Mouse (Mus musculus): ENCODE data around the gene Tshz2.

Tshz2 gene

DNA sequence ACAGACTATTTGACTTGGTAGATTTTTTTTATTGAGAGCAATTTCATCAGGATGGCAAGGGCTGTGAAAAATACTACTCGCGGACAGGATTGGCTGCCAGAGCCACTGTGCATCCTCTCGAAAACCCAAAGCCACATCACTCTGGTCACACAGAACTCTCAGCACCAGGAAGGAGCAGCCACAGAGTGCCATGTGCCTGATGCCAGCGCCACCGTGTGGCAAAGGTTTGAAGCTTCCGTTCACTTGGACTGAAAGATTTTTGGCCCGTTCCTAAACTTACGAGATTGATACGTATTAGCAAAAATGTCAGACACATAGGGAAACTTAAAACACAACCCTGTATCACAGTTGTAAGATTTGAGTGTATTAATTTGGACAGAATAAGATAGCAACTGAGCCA, 471.0 kb downstream of the Tshz2 start:
- peak; percentile 49 to 76 for DNase-seq (ENCODE audit: low spot score in 2 of 2)

DNA sequence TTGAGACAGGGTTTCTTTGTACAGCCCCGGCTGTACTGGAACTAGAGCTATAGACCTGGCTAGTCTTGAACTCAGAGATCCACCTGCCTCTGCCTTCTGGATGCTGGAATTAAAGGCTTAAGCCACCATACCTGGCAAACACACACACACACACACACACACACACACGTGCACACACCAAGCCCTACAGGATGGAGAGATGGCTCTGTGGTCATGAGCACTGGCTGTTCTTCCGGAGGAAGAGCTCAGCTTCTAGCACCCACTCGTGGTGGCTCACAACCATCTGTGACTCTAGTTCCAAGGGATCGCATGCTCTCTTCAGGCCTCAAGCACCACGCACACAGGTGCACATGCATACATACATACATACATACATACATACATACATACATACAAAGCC, 471.6 kb downstream of the Tshz2 start:
- DNase-seq (ENCODE audit: low spot score in 2 of 2), result no peak

DNA sequence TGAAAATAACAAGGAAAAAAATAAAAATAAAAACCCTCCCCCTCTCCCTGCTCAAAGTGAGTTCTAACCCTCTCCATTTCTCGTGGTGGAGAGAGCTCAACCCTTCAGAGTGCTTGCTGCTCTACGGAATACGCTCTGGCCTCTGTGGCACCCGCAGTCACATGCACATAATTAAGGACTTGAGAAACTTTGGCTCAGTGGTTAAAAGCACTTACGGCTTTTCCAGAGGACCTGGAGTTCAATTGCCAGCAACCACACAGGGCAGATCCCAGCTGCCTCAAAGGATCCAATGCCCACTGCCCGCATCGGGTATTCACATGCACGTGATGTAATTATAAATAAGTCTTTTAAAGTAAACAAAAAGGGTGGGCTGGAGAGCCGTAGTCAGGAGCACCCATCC, 473.2 kb downstream of the Tshz2 start:
- DNase-seq (ENCODE audit: low spot score in 2 of 2), result no peak

DNA sequence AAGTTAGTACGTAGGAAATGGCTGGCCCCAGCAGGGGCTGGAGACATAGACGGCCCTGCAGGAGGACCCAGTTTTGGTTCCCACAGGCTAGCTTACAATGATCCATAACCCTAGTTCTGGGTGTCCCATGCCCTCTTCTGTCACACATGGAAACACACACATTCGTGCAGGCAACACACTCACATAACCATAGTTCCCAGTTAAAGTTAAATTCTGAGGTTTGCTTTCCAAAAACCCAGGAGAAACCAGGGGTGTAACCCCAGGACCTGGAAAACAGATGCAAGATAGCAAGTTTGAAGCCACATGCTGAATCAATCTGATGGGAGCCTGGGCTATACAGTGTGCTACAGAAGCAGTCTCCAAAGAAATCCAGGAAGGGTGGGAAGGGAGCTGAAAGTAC, 475.0 kb downstream of the Tshz2 start:
- no peak for DNase-seq (ENCODE audit: low spot score in 2 of 2)

DNA sequence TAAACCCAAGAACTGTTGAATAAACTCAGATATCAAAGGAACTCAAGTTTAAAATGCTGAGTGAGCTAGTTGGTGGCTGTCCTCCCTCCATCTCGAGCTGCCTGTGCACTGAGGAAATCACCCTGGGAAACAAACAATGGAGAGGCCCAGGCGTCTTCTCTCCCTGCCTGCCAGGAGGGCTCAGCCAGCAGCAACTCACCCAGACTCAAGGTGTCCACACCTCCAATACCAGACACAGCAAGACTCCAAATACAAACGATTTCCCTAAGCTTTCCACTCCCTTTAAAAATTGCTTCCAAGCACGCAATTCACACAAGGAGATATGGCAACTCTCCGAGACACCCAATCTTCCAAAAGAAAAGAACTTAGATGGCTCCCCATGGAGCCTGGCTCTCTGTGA, 476.7 kb downstream of the Tshz2 start:
- no peak for DNase-seq (ENCODE audit: low spot score in 2 of 2)

DNA sequence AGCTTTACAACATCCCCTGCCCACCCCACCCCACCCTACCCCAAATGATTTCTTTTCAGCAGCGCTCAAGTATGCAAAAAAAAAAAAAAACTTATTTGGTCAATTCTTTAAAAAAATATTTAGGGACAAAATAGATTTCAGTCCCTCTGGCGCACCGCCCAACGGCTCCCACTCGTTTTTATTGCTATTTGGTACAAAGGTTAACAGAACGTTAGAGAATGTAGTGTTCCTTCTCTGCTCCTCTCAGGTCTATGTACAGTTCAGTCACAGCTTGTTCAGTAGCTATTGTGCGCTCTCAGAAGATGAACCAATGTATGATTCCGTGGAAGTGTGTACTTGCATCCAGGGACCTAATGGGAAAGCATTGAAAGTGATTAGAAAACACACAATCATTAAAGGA, 477.5 kb downstream of the Tshz2 start:
- DNase-seq (ENCODE audit: low spot score in 2 of 2), result no peak

DNA sequence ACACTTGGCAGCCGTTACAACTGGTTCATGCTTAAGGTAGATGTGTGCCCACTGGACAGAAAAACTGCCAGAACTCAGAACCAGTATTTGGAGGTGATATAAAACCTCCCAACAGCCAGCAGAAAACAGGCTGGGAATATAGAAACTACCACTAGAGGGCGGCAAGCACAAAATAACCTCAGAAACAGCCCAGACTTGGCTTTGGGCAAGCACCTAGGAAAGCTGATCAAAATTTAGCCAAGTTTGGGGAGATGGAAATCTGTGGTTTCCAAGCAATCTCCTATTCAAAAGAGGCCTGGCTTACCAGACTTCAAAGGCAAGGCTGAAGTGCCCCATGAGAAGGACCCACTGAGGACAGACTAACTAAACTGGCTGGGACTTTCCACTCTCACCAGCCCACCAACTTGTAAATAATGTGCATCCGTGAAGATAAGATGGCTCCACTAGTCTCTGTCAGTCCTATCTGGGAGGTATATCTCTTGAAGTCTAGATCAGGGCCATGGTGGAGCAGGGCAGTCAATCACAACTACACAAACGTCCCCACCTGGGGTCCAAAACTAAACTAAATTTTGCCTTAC, 484.0 kb downstream of the Tshz2 start:
- peak; percentile 79 to 82 for DNase-seq (ENCODE audit: low spot score in 2 of 2)

DNA sequence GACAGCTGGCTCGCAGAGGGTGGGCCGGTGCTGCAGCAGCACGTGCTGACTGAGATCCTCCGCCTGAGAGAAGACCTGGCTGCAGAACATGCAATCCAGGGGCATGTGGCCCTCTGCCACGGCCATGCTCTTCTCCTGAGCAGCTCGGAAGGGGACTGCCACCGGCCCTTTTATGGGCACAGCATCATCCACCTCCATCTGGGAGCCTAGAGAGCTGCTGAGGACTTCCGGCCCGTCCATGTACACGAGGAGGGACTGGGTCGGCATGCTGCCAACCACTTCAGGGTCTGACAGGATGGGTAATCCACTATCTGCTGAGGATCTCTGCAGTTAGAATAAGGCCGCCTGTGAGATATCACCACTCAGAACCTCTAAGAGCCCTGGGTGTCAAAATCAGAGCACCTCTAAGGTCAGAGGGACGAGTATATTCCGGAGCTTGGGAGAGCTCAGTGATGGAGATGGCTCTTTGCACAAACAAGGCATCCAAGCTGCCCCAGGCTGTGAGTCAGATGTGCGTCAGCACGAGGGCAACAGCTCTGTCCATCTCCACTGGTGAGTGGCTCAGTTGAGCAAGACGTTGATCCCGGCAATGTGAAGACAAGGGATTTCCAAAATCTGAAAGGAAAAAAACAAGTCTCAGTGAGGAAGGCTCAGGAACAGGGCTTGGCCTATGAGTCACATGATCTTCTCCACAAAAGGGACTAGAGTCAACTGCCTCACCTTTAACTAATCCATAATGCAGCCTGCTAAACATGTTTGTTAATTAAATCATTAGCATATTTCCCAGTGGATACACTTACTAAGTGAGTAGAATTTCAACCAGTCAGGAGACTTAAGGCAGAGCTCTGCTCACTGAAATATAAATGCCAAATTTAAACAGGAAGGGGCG, 487.6 kb downstream of the Tshz2 start:
- no peak for DNase-seq (ENCODE audit: low spot score in 2 of 2)

Data from right cerebral cortex, postnatal 10 days (tissue).